In the genomic region with DNA sequence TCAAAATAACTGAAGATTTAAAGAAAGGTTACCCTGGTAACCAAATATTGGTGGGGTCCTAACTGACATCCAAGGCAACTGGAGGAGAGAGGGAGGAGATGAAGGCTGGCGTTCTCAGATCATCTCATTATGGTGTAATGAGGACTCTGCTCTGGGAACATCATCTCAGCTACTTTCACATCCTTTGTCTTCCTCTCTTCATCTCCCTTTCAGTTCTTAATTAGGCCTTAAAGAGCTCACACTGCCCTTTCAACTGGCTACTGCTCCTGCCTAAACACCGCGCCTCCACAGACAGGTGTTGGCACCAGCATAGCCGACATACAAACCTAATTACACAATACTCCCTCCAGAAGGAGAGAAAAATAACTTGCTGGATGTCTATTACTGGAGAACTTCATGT, we compare ENCODE assay signal across 17 mouse cellular contexts.
"Had no signal": no experiment of that assay in that cellular context is flagged by ENCODE, and none has a peak within 500 bp of the region (broad histone marks: within the 10 kb centered on the region; RNA-seq: fewer than 3 reads in every experiment).

No protein-coding gene starts in this region.

- H3K27ac ChIP-seq: kidney, postnatal 0 days; limb, embryonic 12.5 days; liver, embryonic 13.5 days; lung, embryonic 15.5 days; macrophage; midbrain, embryonic 15.5 days; neural tube, embryonic 12.5 days; stomach, postnatal 0 days had no signal

- H3K4me2 ChIP-seq: limb, embryonic 12.5 days; liver, embryonic 13.5 days; lung, embryonic 15.5 days; midbrain, embryonic 11.5 days; midbrain, embryonic 15.5 days; neural tube, embryonic 12.5 days had no signal

- H3K27me3 ChIP-seq: limb, embryonic 12.5 days; liver, embryonic 13.5 days; lung, embryonic 15.5 days; megakaryocyte, embryonic 14.5 days; midbrain, embryonic 15.5 days; neural tube, embryonic 12.5 days had no signal

- H3K4me3 ChIP-seq: limb, embryonic 12.5 days; liver, embryonic 13.5 days; lung, embryonic 15.5 days; megakaryocyte, embryonic 14.5 days; midbrain, embryonic 15.5 days; neural tube, embryonic 12.5 days had no signal

- ATAC-seq: liver, postnatal 0 days; midbrain, embryonic 15.5 days had no signal

- DNase-seq: kidney, postnatal 36 days; layer of hippocampus, adult 9-11 months; layer of hippocampus, postnatal 36 days; liver; liver, embryonic 13.5 days; liver, postnatal 0 days; lung, postnatal 14 days; thymus, postnatal 14 days had no signal

- H3K9ac ChIP-seq: limb, embryonic 12.5 days; liver, embryonic 13.5 days; liver, postnatal 0 days; lung, embryonic 15.5 days; midbrain, embryonic 15.5 days; neural tube, embryonic 12.5 days had no signal

- H3K36me3 ChIP-seq: liver, embryonic 13.5 days; lung, embryonic 15.5 days; midbrain, embryonic 15.5 days had no signal

- H3K4me1 ChIP-seq: limb, embryonic 12.5 days; lung, embryonic 15.5 days; megakaryocyte, embryonic 14.5 days; neural tube, embryonic 12.5 days had no signal

- H3K9me3 ChIP-seq: limb, embryonic 12.5 days; liver, embryonic 13.5 days; lung, embryonic 15.5 days; megakaryocyte, embryonic 14.5 days; midbrain, embryonic 15.5 days; neural tube, embryonic 12.5 days had no signal
